Mouse (Mus musculus) neural tube, embryonic 13.5 days (tissue): ENCODE data around the gene Sf3b4. TPM values are rescaled to one million over a fixed set of nuclear protein-coding genes. Genes with fewer than 3 reads are reported as not detected.

Source experiments
- microRNA-seq: library from miRNA; unstranded; fragments of <30 nt; microRNA quantifications from one replicate; pipeline ENCODE4, GENCODE M21; 2016
- polyA plus RNA-seq: library from polyadenylated mRNA; unstranded; fragments of >200 nt; fragmentation: Nextera tagmentation; extraction: Ambion mirVana; gene quantifications from 2 replicates; pipeline ENCODE4 v1.2.1, GENCODE M21; 2015

Sf3b4 gene
- polyA plus RNA-seq, 1 experiment from 2014 or later = 145 TPM

Small RNA genes lying within 50 kb of the gene (microRNA-seq; reads per million reads assigned to microRNA genes)
- gene Gm44492 = not detected

Other genes starting within 250 kb of the Sf3b4 start
- 150 and 161 TPM in 2 replicates for gene Anp32e, start 243.1 kb upstream of the Sf3b4 start, polyA plus RNA-seq
- gene Plekho1, start 176.3 kb upstream of the Sf3b4 start, polyA plus RNA-seq = 65.9 and 74.1 TPM in 2 replicates
- gene Vps45, start 113.9 kb upstream of the Sf3b4 start, polyA plus RNA-seq = 66.9 and 77.1 TPM in 2 replicates
- 9.4 and 12.7 TPM in 2 replicates for gene Otud7b, start 67.8 kb upstream of the Sf3b4 start, polyA plus RNA-seq
- 10.5 and 14.1 TPM in 2 replicates for gene Mtmr11, start 10.3 kb upstream of the Sf3b4 start, polyA plus RNA-seq
- gene Sv2a, start 8.8 kb downstream of the Sf3b4 start, polyA plus RNA-seq = 72.2 and 78.5 TPM in 2 replicates
- gene Bola1, start 47.4 kb downstream of the Sf3b4 start, polyA plus RNA-seq = 54.1 and 63.0 TPM in 2 replicates
- gene Hist2h2ab, start 47.5 kb downstream of the Sf3b4 start, polyA plus RNA-seq = 0.52 TPM in 1 of 2 replicates, not detected in the other
- gene Hist2h2ac, start 48.5 kb downstream of the Sf3b4 start, polyA plus RNA-seq = 1.1 and 2.1 TPM in 2 replicates
- gene Hist2h2be, start 48.8 kb downstream of the Sf3b4 start, polyA plus RNA-seq = 4.0 and 4.3 TPM in 2 replicates
- gene Hist2h3c2, start 66.8 kb downstream of the Sf3b4 start, polyA plus RNA-seq = 2.2 and 2.6 TPM in 2 replicates
- gene Hist2h2aa2, start 67.9 kb downstream of the Sf3b4 start, polyA plus RNA-seq = 69.0 and 69.4 TPM in 2 replicates
- gene Hist2h2aa1, start 73.2 kb downstream of the Sf3b4 start, polyA plus RNA-seq = 12.3 and 21.1 TPM in 2 replicates
- gene Hist2h3c1, start 74.4 kb downstream of the Sf3b4 start, polyA plus RNA-seq = 0.38 and 0.96 TPM in 2 replicates
- gene Hist2h4, start 91.0 kb downstream of the Sf3b4 start, polyA plus RNA-seq = 3.3 and 3.5 TPM in 2 replicates
- gene Hist2h3b, start 96.3 kb downstream of the Sf3b4 start, polyA plus RNA-seq = 13.1 and 17.8 TPM in 2 replicates
- 2.1 and 2.7 TPM in 2 replicates for gene Hist2h2bb, start 97.4 kb downstream of the Sf3b4 start, polyA plus RNA-seq
- 1.9 and 2.1 TPM in 2 replicates for gene Fcgr1, start 121.6 kb downstream of the Sf3b4 start, polyA plus RNA-seq